Mouse (Mus musculus): Measurements from ENCODE around the gene Zkscan5. TPM values are rescaled to one million over a fixed set of nuclear protein-coding genes. Genes with fewer than 3 reads are reported as not detected.
A peak's percentile ranks its signal among the peaks of the same experiment; 100 is the strongest.
"Not testable (repeated sequence)": the region's sequence is repeated elsewhere in the genome, so short reads cannot be mapped to it uniquely, and the experiment has no call there.

Zkscan5 gene
- total RNA-seq, 2 experiments from 2014 or later = 11.8 to 12.5 TPM

GRCm38 (mm10) chr5:145212216-145212615, 7.9 kb downstream of the Zkscan5 start:
- no peak for DNase-seq (ENCODE audit: extremely low spot score in 1 of 2, low spot score in 1 of 2)

GRCm38 (mm10) chr5:145213505-145213904, 9.1 kb downstream of the Zkscan5 start:
- DNase-seq (ENCODE audit: extremely low spot score in 1 of 2, low spot score in 1 of 2) = no peak

- no peak for DNase-seq (ENCODE audit: extremely low spot score in 1 of 2, low spot score in 1 of 2)
Observed at GRCm38 (mm10) chr5:145214679-145215078, 10.3 kb downstream of the Zkscan5 start.

GRCm38 (mm10) chr5:145217746-145218145, 13.4 kb downstream of the Zkscan5 start:
- no peak for DNase-seq (ENCODE audit: extremely low spot score in 1 of 2, low spot score in 1 of 2)

- no peak for DNase-seq (ENCODE audit: extremely low spot score in 1 of 2, low spot score in 1 of 2)
Observed at GRCm38 (mm10) chr5:145218206-145218605, 13.8 kb downstream of the Zkscan5 start.

- DNase-seq (ENCODE audit: extremely low spot score in 1 of 2, low spot score in 1 of 2) = no peak
Observed at GRCm38 (mm10) chr5:145218671-145219070, 14.3 kb downstream of the Zkscan5 start.

- no peak for DNase-seq (ENCODE audit: extremely low spot score in 1 of 2, low spot score in 1 of 2)
Observed at GRCm38 (mm10) chr5:145219981-145220380, 15.6 kb downstream of the Zkscan5 start.

- DNase-seq (ENCODE audit: extremely low spot score in 1 of 2, low spot score in 1 of 2) = no peak
Observed at GRCm38 (mm10) chr5:145222840-145223239, 18.5 kb downstream of the Zkscan5 start.

GRCm38 (mm10) chr5:145223395-145223794, 19.0 kb downstream of the Zkscan5 start:
- DNase-seq (ENCODE audit: extremely low spot score in 1 of 2, low spot score in 1 of 2) = no peak

GRCm38 (mm10) chr5:145226453-145226852, 22.1 kb downstream of the Zkscan5 start:
- DNase-seq (ENCODE audit: extremely low spot score in 1 of 2, low spot score in 1 of 2) = no peak

GRCm38 (mm10) chr5:145229283-145229682, 24.9 kb downstream of the Zkscan5 start:
- DNase-seq (ENCODE audit: extremely low spot score in 1 of 2, low spot score in 1 of 2) = not testable (repeated sequence)

GRCm38 (mm10) chr5:145230641-145231040, 26.3 kb downstream of the Zkscan5 start:
- no peak for DNase-seq (ENCODE audit: extremely low spot score in 1 of 2, low spot score in 1 of 2)

GRCm38 (mm10) chr5:145231367-145231871, 27.1 kb downstream of the Zkscan5 start, which contains the start of gene Zfp655:
Zfp655 (plus strand) TSS chr5:145231715.
- DNase-seq (ENCODE audit: extremely low spot score in 1 of 2, low spot score in 1 of 2) = peak; percentile 92 to 98

- no peak for DNase-seq (ENCODE audit: extremely low spot score in 1 of 2, low spot score in 1 of 2)
Observed at GRCm38 (mm10) chr5:145231893-145232411, 27.6 kb downstream of the Zkscan5 start.

- no peak for DNase-seq (ENCODE audit: extremely low spot score in 1 of 2, low spot score in 1 of 2)
Observed at GRCm38 (mm10) chr5:145234636-145235035, 30.3 kb downstream of the Zkscan5 start.

GRCm38 (mm10) chr5:145249520-145249919, 45.2 kb downstream of the Zkscan5 start:
- DNase-seq (ENCODE audit: extremely low spot score in 1 of 2, low spot score in 1 of 2) = no peak

Other genes with a start within 250 kb of the Zkscan5 start
- 10 to 100 TPM; 30.1 to 34.3 TPM for gene Smurf1, start 238.7 kb upstream of the Zkscan5 start, total RNA-seq (2021)
- gene Gm4871, start 171.8 kb upstream of the Zkscan5 start, total RNA-seq (2021) = not detected
- not detected for gene 1700018F24Rik, start 161.6 kb upstream of the Zkscan5 start, total RNA-seq (2021)
- gene Arpc1a, start 120.7 kb upstream of the Zkscan5 start, total RNA-seq (2021) = 100 to 1,000 TPM; 257 to 274 TPM
- gene Kpna7, start 120.5 kb upstream of the Zkscan5 start, total RNA-seq (2021) = not detected
- gene Arpc1b, start 90.3 kb upstream of the Zkscan5 start, total RNA-seq (2021) = 10 to 100 TPM; 33.6 to 34.2 TPM
- gene Pdap1, start 64.3 kb upstream of the Zkscan5 start, total RNA-seq (2021) = 100 to 1,000 TPM in 1 of 2 experiments, 10 to 100 TPM in 1; 90.1 to 102 TPM
- 10 to 100 TPM; 69.5 to 81.9 TPM for gene Bud31, start 64.2 kb upstream of the Zkscan5 start, total RNA-seq (2021)
- 10 to 100 TPM; 20.0 to 21.9 TPM for gene Ptcd1, start 37.5 kb upstream of the Zkscan5 start, total RNA-seq (2021)
- gene Cpsf4, start 37.3 kb upstream of the Zkscan5 start, total RNA-seq (2021) = 10 to 100 TPM; 22.1 to 25.3 TPM
- 100 to 1,000 TPM; 264 to 268 TPM for gene Atp5j2, start 12.5 kb upstream of the Zkscan5 start, total RNA-seq (2021)
- gene Zkscan14, start 2.7 kb upstream of the Zkscan5 start, total RNA-seq (2021) = 10 to 100 TPM; 11.1 to 13.8 TPM
- 10 to 100 TPM; 25.7 to 26.7 TPM for gene Zfp655, start 27.2 kb downstream of the Zkscan5 start, total RNA-seq (2021)
- 10 to 100 TPM; 18.9 to 19.7 TPM for gene Zscan25, start 75.9 kb downstream of the Zkscan5 start, total RNA-seq (2021)
- gene Cyp3a57, start 140.7 kb downstream of the Zkscan5 start, total RNA-seq (2021) = not detected

Measured in layer of hippocampus, postnatal 25 days (tissue).